8 mouse cellular contexts compared by ENCODE assay signal in genomic region chr14:122106822-122107468, GRCm38 (mm10). TPM values are rescaled to one million over a fixed set of nuclear protein-coding genes. Genes with fewer than 3 reads are reported as not detected.
DNase-seq lines count a peak whose midpoint lies in the region; ATAC-seq lines count a peak whose summit lies in the region.

Gene Tm9sf2 (plus strand): TSS chr14:122107038.

- peaks cover 9% of the 10 kb centered on the region for H3K4me1 ChIP-seq in brown adipose tissue, adult 24 weeks (ENCODE audit: control insufficient read depth, insufficient read depth, insufficient read length, low read length)
- H3K4me1 ChIP-seq in heart, embryonic 13.5 days, result peaks cover 50% of the 10 kb centered on the region
- H3K4me1 ChIP-seq in liver, embryonic 13.5 days (replicated peaks), result peaks cover 45% of the 10 kb centered on the region
- peaks cover 28% of the 10 kb centered on the region for H3K4me1 ChIP-seq in stomach, embryonic 16.5 days (ENCODE audit: control insufficient read depth, insufficient read depth, low read length)

- no peaks in the 10 kb centered on the region for H3K9me3 ChIP-seq in heart, embryonic 13.5 days
- no peaks in the 10 kb centered on the region for H3K9me3 ChIP-seq in liver, embryonic 13.5 days (replicated peaks)
- H3K9me3 ChIP-seq in stomach, embryonic 16.5 days (replicated peaks; ENCODE audit: control insufficient read depth, low read length), result no peaks in the 10 kb centered on the region

- peak within 1 kb of the TSS; percentile 88 for H3K4me2 ChIP-seq in heart, embryonic 13.5 days
- peak within 1 kb of the TSS; percentile 91 for H3K4me2 ChIP-seq in liver, embryonic 13.5 days
- peak within 1 kb of the TSS; percentile 92 for H3K4me2 ChIP-seq in stomach, embryonic 16.5 days (ENCODE audit: low read depth, low read length)

- peak within 1 kb of the TSS; percentile 97 for H3K27ac ChIP-seq in brown adipose tissue, adult 24 weeks (replicated peaks; ENCODE audit: low read depth, low read length)
- peak within 1 kb of the TSS; percentile 97 for H3K27ac ChIP-seq in heart, embryonic 13.5 days (replicated peaks)
- H3K27ac ChIP-seq in liver, embryonic 13.5 days, result peak within 1 kb of the TSS; percentile 95
- H3K27ac ChIP-seq in stomach, embryonic 16.5 days (ENCODE audit: low read length), result peak within 1 kb of the TSS; percentile 97

- H3K9ac ChIP-seq in heart, embryonic 13.5 days, result peak within 1 kb of the TSS; percentile 99
- H3K9ac ChIP-seq in liver, embryonic 13.5 days, result peak within 1 kb of the TSS; percentile 99
- peak within 1 kb of the TSS; percentile 93 for H3K9ac ChIP-seq in stomach, embryonic 16.5 days (ENCODE audit: low read length)

- H3K27me3 ChIP-seq in heart, embryonic 13.5 days (replicated peaks), result no peaks in the 10 kb centered on the region
- no peaks in the 10 kb centered on the region for H3K27me3 ChIP-seq in liver, embryonic 13.5 days
- no peaks in the 10 kb centered on the region for H3K27me3 ChIP-seq in stomach, embryonic 16.5 days (ENCODE audit: control insufficient read depth, insufficient read depth, low read length)

- peak; percentile 88 for ATAC-seq in heart, embryonic 13.5 days (ENCODE audit: extremely low read depth, insufficient number of reproducible peaks, low FRiP score, low TSS enrichment)
- ATAC-seq in liver, embryonic 13.5 days (ENCODE audit: low read depth), result peak; percentile 90
- ATAC-seq in stomach, embryonic 16.5 days (ENCODE audit: insufficient read depth, low FRiP score), result peak; percentile 93

- WGBS in heart, embryonic 13.5 days, result under 1% methylated on average over 72 of the region's 76 CpGs
- WGBS in liver, embryonic 13.5 days (ENCODE audit: insufficient replicate concordance), result under 1% methylated on average over 76 of the region's 76 CpGs
- under 1% methylated on average over 76 of the region's 76 CpGs for WGBS in stomach, embryonic 16.5 days

- peaks cover 9% of the 10 kb centered on the region for H3K36me3 ChIP-seq in heart, embryonic 13.5 days
- H3K36me3 ChIP-seq in liver, embryonic 13.5 days, result peaks cover 14% of the 10 kb centered on the region
- no peaks in the 10 kb centered on the region for H3K36me3 ChIP-seq in stomach, embryonic 16.5 days (ENCODE audit: control insufficient read depth, insufficient read depth, low read length)

- DNase-seq in CD4-positive, CD25-positive, alpha-beta regulatory T cell, adult 2 months (ENCODE audit: low read depth, low spot score), result peak; percentile 97
- peak; percentile 21 for DNase-seq in fat pad, adult 2 months (ENCODE audit: extremely low read depth, low read depth, low spot score)
- DNase-seq in kidney, postnatal 14 days, result peak; percentile 97
- DNase-seq in liver, embryonic 13.5 days, result peak; percentile 90
- DNase-seq in neural tube, embryonic 10.5 days (ENCODE audit: extremely low spot score, low spot score), result peak; percentile 91

- H3K4me3 ChIP-seq in brown adipose tissue, adult 24 weeks (ENCODE audit: insufficient read depth, low read depth, low read length), result peak within 1 kb of the TSS; percentile 92
- peak within 1 kb of the TSS; percentile 100 for H3K4me3 ChIP-seq in heart, embryonic 13.5 days
- peak within 1 kb of the TSS; percentile 99 for H3K4me3 ChIP-seq in liver, embryonic 13.5 days (replicated peaks)
- peak within 1 kb of the TSS; percentile 80 for H3K4me3 ChIP-seq in stomach, embryonic 16.5 days (replicated peaks; ENCODE audit: low read length)

RNA-seq across cellular contexts. Expression of gene Tm9sf2, which starts in this region (rescaled TPM):
- 47.6 and 48.6 TPM in 2 replicates for polyA plus RNA-seq in brown adipose tissue, adult 24 weeks (2012; ENCODE audit: insufficient read depth, insufficient read length, missing spikeins)
- polyA plus RNA-seq in heart, embryonic 13.5 days (2015; fragmentation: Nextera tagmentation; extraction: Ambion mirVana), result 115 and 124 TPM in 2 replicates
- polyA plus RNA-seq in liver, embryonic 13.5 days (2015; fragmentation: Nextera tagmentation; extraction: Ambion mirVana), result 77.9 and 99.1 TPM in 2 replicates
- 206 and 209 TPM in 2 replicates for polyA plus RNA-seq in stomach, embryonic 16.5 days (2015; fragmentation: Nextera tagmentation; extraction: Ambion mirVana)

Comparison
In these comparisons a context has a peak if more than half of its experiments do, and no peak if none do; other contexts are left out.
1. Peak in every context shown above with its lines: DNase-seq, ATAC-seq, H3K4me3 ChIP-seq and H3K27ac ChIP-seq.
2. DNase-seq: peak in every context shown above with its lines; median percentile 97 in CD4-positive, CD25-positive, alpha-beta regulatory T cell, adult 2 months; 97 in kidney, postnatal 14 days; 91 in neural tube, embryonic 10.5 days; 90 in liver, embryonic 13.5 days; 21 in fat pad, adult 2 months.